Mouse (Mus musculus): Measurements from ENCODE around the gene Fgf8. TPM values are rescaled to one million over a fixed set of nuclear protein-coding genes. Genes with fewer than 3 reads are reported as not detected.

The Fgf8 gene
- polyA plus RNA-seq, 1 experiment = not detected

DNA sequence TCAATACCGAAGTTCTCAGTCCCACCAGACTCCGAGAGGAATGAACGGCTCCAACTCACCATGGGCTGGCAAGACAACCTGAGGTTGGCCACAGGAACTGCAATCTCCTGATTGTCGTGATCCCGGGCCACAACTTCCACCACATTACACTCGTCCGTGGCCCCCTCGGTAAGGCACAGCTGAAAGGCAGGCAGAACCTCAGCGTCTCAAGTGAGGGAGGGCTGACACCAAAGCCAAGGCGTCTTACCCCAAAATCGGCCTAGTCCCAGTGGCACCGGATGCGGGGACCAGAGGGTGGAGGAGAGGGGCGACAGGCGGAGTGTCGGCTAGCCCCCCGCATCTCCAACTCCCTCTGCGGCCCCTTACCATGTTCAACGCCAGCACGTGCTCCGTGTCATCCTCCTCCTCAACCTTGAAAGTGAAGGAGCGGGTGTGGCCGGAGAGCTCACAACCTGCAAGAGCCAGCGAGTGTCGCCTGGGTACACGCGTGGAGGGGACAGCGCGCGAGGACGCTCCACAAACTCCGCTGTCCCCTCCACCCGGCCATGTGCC lies 6.1 kb upstream of the Fgf8 start:
- peaks cover 17% of the 10 kb centered on the region for H3K4me1 ChIP-seq (ENCODE audit: control insufficient read depth, insufficient read depth, low read length)
- H3K36me3 ChIP-seq (ENCODE audit: control insufficient read depth, insufficient read depth, low read length) = peaks cover 2% of the 10 kb centered on the region; the same call in 1 of the 2 replicates
- peak overlapping the region; percentile 98 for H3K4me3 ChIP-seq (ENCODE audit: insufficient read depth, low read depth, low read length)
- DNase-seq = no peak
- H3K27me3 ChIP-seq (replicated peaks; ENCODE audit: control insufficient read depth, insufficient read depth, low read length) = no peaks in the 10 kb centered on the region
- no peak for TF ChIP-seq CTCF (conservative IDR thresholded peaks at IDR 0.05; ENCODE audit: insufficient read depth, insufficient read length, low read depth, low read length)
- no peak for TF ChIP-seq POLR2A (IDR thresholded peaks at IDR 0.05; ENCODE audit: low read depth, low read length)
- H3K27ac ChIP-seq (ENCODE audit: insufficient read depth, low read depth, low read length) = peak overlapping the region; percentile 26; the same call in 1 of the 2 replicates
- WGBS = 2% methylated on average over 33 of the region's 33 CpGs

DNA sequence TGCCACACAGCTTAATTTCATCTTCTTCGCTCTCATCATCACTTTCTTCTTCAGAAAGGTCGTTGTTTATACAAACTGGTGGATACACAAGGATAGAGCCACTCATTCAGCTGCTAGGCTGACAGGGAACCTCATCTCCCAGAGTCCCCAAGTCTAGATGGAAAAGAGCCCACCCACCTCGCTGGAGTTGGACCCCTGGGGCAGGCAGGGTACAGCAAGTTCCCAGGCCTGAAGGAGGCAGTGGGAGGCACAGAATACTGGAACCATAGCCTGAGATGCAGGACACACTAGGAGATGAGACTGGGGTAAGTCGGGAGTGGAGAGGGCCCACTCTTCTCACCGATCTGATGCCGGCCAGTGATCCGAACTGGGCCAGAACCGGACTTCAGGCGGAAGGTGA lies 5.5 kb upstream of the Fgf8 start:
- Histone ChIP-seq H3K36me3 (ENCODE audit: control insufficient read depth, insufficient read depth, low read length) (peaks cover 2% of the 10 kb centered on the region; the same call in 1 of the 2 replicates), H3K4me1 (ENCODE audit: control insufficient read depth, insufficient read depth, low read length) (peaks cover 14% of the 10 kb centered on the region; the same call in 1 of the 2 replicates), H3K27me3 (replicated peaks; ENCODE audit: control insufficient read depth, insufficient read depth, low read length) (no peaks in the 10 kb centered on the region), H3K4me3 (ENCODE audit: insufficient read depth, low read depth, low read length) (peak overlapping the region; percentile 98), H3K27ac (ENCODE audit: insufficient read depth, low read depth, low read length) (no peak overlapping the region)
- 40% methylated on average over 9 of the region's 9 CpGs for WGBS
- no peak for TF ChIP-seq POLR2A (IDR thresholded peaks at IDR 0.05; ENCODE audit: low read depth, low read length)
- TF ChIP-seq CTCF (conservative IDR thresholded peaks at IDR 0.05; ENCODE audit: insufficient read depth, insufficient read length, low read depth, low read length) = no peak
- DNase-seq = no peak

DNA sequence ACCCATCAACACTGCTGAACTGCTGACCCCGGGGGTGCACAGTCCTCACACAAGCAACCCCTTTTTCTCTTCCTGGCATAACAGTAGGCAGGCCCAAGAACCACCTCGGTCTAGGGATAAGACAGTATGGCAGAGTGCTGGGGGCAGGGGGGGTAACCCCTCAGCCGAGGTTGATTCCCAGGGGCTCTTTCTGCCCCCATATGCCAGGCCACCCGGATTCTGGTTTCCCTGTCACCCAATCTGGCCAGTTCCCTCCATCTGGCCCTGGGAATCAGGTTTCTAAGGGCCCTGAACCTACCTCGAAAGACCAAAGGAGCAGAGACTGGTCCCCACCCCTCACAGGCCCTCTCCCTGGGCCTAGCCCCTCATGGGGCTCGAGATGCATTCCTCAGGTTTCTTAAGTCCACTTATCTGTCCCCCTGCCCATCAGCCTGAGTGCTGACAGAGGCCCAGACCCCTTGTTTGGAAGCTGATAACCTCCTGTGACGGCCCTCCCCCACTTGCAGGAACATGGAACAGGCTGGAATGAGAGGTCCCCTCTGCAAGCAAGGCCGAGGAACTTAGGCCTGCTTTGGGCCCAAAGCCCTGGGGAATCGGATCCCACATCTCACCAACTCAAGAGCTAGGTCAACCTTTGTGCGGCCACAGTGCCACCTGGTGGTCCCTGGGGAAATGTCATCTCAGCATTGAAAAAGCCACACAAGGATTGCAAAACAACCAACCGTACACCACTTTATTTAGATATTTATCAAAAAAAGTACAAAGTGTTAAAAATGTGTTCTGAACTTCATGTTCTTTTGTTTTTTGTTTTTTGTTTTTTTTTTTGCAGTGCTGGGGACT lies 4.5 kb upstream of the Fgf8 start:
- H3K4me1 ChIP-seq (ENCODE audit: control insufficient read depth, insufficient read depth, low read length) = peaks cover 14% of the 10 kb centered on the region; the same call in 1 of the 2 replicates
- WGBS = 35% methylated on average over 11 of the region's 11 CpGs
- TF ChIP-seq CTCF (conservative IDR thresholded peaks at IDR 0.05; ENCODE audit: insufficient read depth, insufficient read length, low read depth, low read length) = peak; percentile 87
- TF ChIP-seq POLR2A (IDR thresholded peaks at IDR 0.05; ENCODE audit: low read depth, low read length) = no peak

DNA sequence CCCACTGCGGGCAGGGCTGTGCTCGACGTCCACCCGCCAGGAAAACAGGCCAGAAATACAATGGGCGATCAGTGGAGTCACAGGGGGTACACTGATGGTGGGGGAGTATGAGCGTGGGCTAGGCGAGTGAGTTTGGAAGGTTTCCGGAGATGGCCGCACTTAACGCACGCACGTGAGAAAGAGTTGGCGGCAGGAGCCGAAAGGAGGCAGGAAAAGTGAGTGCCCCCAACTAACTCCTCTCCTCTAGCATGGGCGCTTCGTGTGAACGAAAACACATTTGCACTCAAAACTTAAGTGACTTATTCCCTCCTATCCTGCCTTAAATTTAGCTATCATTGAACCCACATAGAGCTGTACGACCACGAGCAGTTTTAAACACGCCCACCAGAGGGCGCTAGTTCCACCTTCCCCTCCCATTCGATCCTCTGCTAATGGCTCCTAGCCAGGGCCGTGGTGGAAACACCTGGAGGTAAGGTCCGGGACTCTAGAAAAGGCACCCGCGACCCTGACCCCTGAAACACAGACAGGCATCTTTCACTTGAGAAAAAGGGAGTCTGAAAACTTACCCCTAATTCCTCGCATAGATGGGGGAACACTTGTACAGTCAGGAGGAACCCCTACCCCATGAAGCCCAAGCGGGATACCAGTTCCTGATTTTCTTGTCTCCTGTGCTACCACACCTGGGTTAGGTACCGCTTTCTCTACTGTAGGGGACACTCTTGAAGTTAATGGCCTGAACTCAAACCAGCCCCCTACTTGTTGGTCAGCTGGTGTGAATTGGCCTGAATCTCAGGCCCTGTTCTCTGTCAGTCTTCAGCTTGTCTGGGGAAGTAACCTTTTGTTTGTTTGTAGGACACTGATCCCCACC lies 3.7 kb upstream of the Fgf8 start:
- Histone ChIP-seq H3K27me3 (replicated peaks; ENCODE audit: control insufficient read depth, insufficient read depth, low read length) (peaks cover 11% of the 10 kb centered on the region), H3K4me1 (ENCODE audit: control insufficient read depth, insufficient read depth, low read length) (peaks cover 14% of the 10 kb centered on the region; the same call in 1 of the 2 replicates), H3K27ac (ENCODE audit: insufficient read depth, low read depth, low read length) (no peak overlapping the region), H3K4me3 (ENCODE audit: insufficient read depth, low read depth, low read length) (no peak overlapping the region), H3K36me3 (ENCODE audit: control insufficient read depth, insufficient read depth, low read length) (no peaks in the 10 kb centered on the region)
- TF ChIP-seq POLR2A (IDR thresholded peaks at IDR 0.05; ENCODE audit: low read depth, low read length) = no peak
- TF ChIP-seq CTCF (conservative IDR thresholded peaks at IDR 0.05; ENCODE audit: insufficient read depth, insufficient read length, low read depth, low read length) = peak; percentile 84
- peak; percentile 87 for DNase-seq
- 26% methylated on average over 29 of the region's 29 CpGs for WGBS

More for the DNA sequence above, 4.5 kb upstream of the Fgf8 start:
- peaks cover 7% of the 10 kb centered on the region for H3K27me3 ChIP-seq (replicated peaks; ENCODE audit: control insufficient read depth, insufficient read depth, low read length)
- DNase-seq = peak; percentile 90
- no peak overlapping the region for H3K4me3 ChIP-seq (ENCODE audit: insufficient read depth, low read depth, low read length)
- 0 out of 2 replicates have a peak, but pooled peaks cover 2% of the 10 kb centered on the region for H3K36me3 ChIP-seq (ENCODE audit: control insufficient read depth, insufficient read depth, low read length)
- H3K27ac ChIP-seq (ENCODE audit: insufficient read depth, low read depth, low read length) = no peak overlapping the region

DNA sequence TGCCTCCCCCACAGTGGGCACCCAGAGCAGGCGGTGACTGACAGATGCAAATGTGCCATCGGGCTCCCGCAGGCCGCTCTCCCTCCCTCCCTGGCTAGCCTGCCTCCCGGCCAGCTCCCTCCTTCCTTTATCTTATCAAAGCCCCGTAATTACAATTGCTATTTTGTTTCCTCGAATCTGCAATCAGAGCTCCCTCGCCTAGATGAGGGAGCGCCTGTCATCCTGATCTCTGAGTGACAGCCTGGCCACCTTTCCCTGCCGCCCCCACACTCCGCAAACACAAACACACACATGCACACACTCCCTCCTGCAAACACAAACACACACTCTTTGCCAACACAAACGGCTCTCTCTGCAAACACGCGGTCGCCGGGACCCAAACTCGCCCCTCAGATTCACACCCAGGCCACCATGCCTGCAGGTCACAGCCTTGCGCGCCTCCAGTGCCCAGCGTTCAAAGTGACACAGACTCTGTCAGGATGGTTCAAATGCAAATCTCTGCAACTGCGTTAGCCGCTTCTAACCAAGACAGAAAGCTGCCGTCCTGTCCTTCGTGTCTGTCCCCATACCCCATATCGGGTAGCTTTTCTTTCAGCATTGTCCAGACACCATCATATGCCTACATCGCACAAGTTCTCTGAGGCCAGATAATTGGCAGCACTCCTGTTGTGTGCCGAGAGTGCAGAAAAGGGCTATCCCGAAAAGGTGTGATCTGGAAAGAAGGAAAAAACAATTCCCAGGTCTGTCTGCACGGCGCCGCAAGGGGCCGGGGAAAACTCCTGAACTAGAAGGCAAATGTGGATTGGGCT lies 2.8 kb upstream of the Fgf8 start:
- 32% methylated on average over 32 of the region's 32 CpGs for WGBS
- Histone ChIP-seq H3K4me1 (ENCODE audit: control insufficient read depth, insufficient read depth, low read length) (peaks cover 14% of the 10 kb centered on the region; the same call in 1 of the 2 replicates), H3K27me3 (replicated peaks; ENCODE audit: control insufficient read depth, insufficient read depth, low read length) (peaks cover 12% of the 10 kb centered on the region), H3K27ac (ENCODE audit: insufficient read depth, low read depth, low read length) (no peak overlapping the region), H3K4me3 (ENCODE audit: insufficient read depth, low read depth, low read length) (no peak overlapping the region), H3K36me3 (ENCODE audit: control insufficient read depth, insufficient read depth, low read length) (no peaks in the 10 kb centered on the region)
- no peak for DNase-seq
- TF ChIP-seq POLR2A (IDR thresholded peaks at IDR 0.05; ENCODE audit: low read depth, low read length) (no peak), CTCF (conservative IDR thresholded peaks at IDR 0.05; ENCODE audit: insufficient read depth, insufficient read length, low read depth, low read length) (no peak)

DNA sequence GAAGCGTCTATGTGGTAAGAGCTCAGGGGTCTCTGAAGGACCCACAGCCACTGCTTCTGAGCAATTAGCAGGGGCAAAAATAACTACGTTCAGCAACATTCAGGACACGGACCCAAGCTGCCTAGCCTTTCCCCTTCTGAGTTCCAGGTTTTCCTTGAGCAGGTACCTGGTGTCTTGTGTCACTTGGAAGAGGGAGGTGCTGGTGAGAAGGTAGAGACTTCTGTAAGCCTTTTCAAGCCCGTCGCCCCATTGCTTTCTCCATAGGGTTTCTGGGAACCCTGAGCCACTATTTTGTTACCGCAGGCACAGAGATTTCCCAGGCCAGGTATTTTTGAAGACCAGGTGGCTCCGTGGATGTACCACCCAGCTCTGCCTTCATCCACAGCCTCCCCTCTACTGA lies 904 bp upstream of the Fgf8 start:
- Histone ChIP-seq H3K4me1 (ENCODE audit: control insufficient read depth, insufficient read depth, low read length) (peaks cover 9% of the 10 kb centered on the region; the same call in 1 of the 2 replicates), H3K27ac (ENCODE audit: insufficient read depth, low read depth, low read length) (no peak overlapping the region), H3K27me3 (replicated peaks; ENCODE audit: control insufficient read depth, insufficient read depth, low read length) (peaks cover 12% of the 10 kb centered on the region), H3K36me3 (ENCODE audit: control insufficient read depth, insufficient read depth, low read length) (no peaks in the 10 kb centered on the region), H3K4me3 (ENCODE audit: insufficient read depth, low read depth, low read length) (no peak overlapping the region)
- no peak for TF ChIP-seq CTCF (conservative IDR thresholded peaks at IDR 0.05; ENCODE audit: insufficient read depth, insufficient read length, low read depth, low read length)
- no peak for TF ChIP-seq POLR2A (IDR thresholded peaks at IDR 0.05; ENCODE audit: low read depth, low read length)
- WGBS = 81% methylated on average over 7 of the region's 7 CpGs
- no peak for DNase-seq

Data from kidney, adult 2 months (tissue).